Mouse (Mus musculus): Measurements from ENCODE around the gene Trappc11.

DNA sequence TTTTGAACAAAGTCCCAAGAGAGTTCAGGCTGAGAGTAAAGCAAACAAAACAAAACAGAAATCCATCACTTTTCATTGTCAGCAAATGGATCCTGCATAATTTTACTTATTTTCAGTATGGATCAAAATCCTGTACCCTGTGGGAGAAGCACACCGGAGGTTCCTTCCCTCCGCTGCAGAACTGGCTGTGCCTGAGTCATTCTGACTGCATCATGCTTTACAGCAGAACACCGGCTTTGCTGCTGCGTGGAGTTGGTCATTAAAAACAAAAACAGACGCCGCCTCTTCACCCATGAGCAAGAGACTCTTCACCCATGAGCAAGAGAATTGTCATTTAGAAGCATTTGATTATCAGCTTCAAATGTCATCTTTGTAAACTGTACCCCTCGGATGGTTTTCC is 27.5 kb upstream of the Trappc11 start:
- no peak for TF ChIP-seq CTCF (IDR thresholded peaks at IDR 0.05; ENCODE audit: low read depth)
- TF ChIP-seq EP300 (IDR thresholded peaks at IDR 0.05; ENCODE audit: low read depth): no peak

All from heart, postnatal 0 days (tissue).